Mouse (Mus musculus) thymus, postnatal 0 days (tissue): ENCODE data around the gene Gm20388. TPM values are rescaled to one million over a fixed set of nuclear protein-coding genes. Genes with fewer than 3 reads are reported as not detected.
A peak's percentile ranks its signal among the peaks of the same experiment; 100 is the strongest.
"Not testable (repeated sequence)": the region's sequence is repeated elsewhere in the genome, so short reads cannot be mapped to it uniquely, and the experiment has no call there.

Experiments
- DNase-seq: peaks from one replicate; pipeline ENCODE4 v3.0.0-alpha.2; 2015; ENCODE audit warnings: low spot score
- polyA plus RNA-seq: library from polyadenylated mRNA; unstranded; fragments of >200 nt; fragmentation: Nextera tagmentation; extraction: Ambion mirVana; gene quantifications from 2 replicates; pipeline ENCODE4 v1.2.1, GENCODE M21; 2015

The Gm20388 gene
- polyA plus RNA-seq, 1 experiment from 2014 or later = not detected

GRCm38 (mm10) chr8:123428343-123428893 is 3517.8 kb downstream of the Gm20388 start:
- no peak for DNase-seq

GRCm38 (mm10) chr8:123428939-123429721 is 3518.5 kb downstream of the Gm20388 start:
- DNase-seq = no peak

- DNase-seq = not testable (repeated sequence)
Measured at GRCm38 (mm10) chr8:123429722-123430013, 3519.0 kb downstream of the Gm20388 start.

- DNase-seq = not testable (repeated sequence)
Measured at GRCm38 (mm10) chr8:123430936-123431335, 3520.3 kb downstream of the Gm20388 start.

GRCm38 (mm10) chr8:123431616-123432365 is 3521.2 kb downstream of the Gm20388 start:
- DNase-seq = no peak

- DNase-seq = no peak
Measured at GRCm38 (mm10) chr8:123432381-123432780, 3521.7 kb downstream of the Gm20388 start.

GRCm38 (mm10) chr8:123433241-123433974 is 3522.8 kb downstream of the Gm20388 start:
- not testable (repeated sequence) for DNase-seq

GRCm38 (mm10) chr8:123441788-123442187 is 3531.1 kb downstream of the Gm20388 start:
- DNase-seq = no peak

- no peak for DNase-seq
Measured at GRCm38 (mm10) chr8:123442351-123442750, 3531.7 kb downstream of the Gm20388 start.

- peak; percentile 90 for DNase-seq
Measured at GRCm38 (mm10) chr8:123442871-123443575, 3532.4 kb downstream of the Gm20388 start.

GRCm38 (mm10) chr8:123443576-123443921 is 3532.9 kb downstream of the Gm20388 start:
- no peak for DNase-seq

- DNase-seq = no peak
Measured at GRCm38 (mm10) chr8:123444131-123444530, 3533.5 kb downstream of the Gm20388 start.

GRCm38 (mm10) chr8:123445981-123446380 is 3535.3 kb downstream of the Gm20388 start:
- no peak for DNase-seq

- DNase-seq = no peak
Measured at GRCm38 (mm10) chr8:123446799-123447198, 3536.2 kb downstream of the Gm20388 start.

GRCm38 (mm10) chr8:123450783-123451182 is 3540.1 kb downstream of the Gm20388 start:
- no peak for DNase-seq

- DNase-seq = not testable (repeated sequence)
Measured at GRCm38 (mm10) chr8:123451747-123452146, 3541.1 kb downstream of the Gm20388 start.

GRCm38 (mm10) chr8:123452149-123452548 is 3541.5 kb downstream of the Gm20388 start:
- DNase-seq = no peak

GRCm38 (mm10) chr8:123453291-123453690 is 3542.7 kb downstream of the Gm20388 start:
- no peak for DNase-seq

- no peak for DNase-seq
Measured at GRCm38 (mm10) chr8:123453951-123454350, 3543.3 kb downstream of the Gm20388 start.

GRCm38 (mm10) chr8:123454559-123454958 is 3543.9 kb downstream of the Gm20388 start:
- no peak for DNase-seq

- no peak for DNase-seq
Measured at GRCm38 (mm10) chr8:123463651-123464050, 3553.0 kb downstream of the Gm20388 start.
